Mouse (Mus musculus) bone marrow macrophage, adult 2 months (primary cell): ENCODE results near the gene Col8a2.

ENCODE experiments used
- CTCF ChIP-seq: IDR thresholded peaks from 2 replicates; pipeline ENCODE4 v1.5.1; 2012; ENCODE audit warnings: low read depth, mild to moderate bottlenecking, low read length, moderate library complexity
- POLR2A ChIP-seq: IDR thresholded peaks from 2 replicates; pipeline ENCODE4 v1.6.1; 2012; ENCODE audit warnings: mild to moderate bottlenecking, low read depth, low read length, borderline replicate concordance

GRCm38 (mm10) chr4:126283582-126283981 lies 3.0 kb upstream of the Col8a2 start:
- TF ChIP-seq CTCF: no peak
- no peak for TF ChIP-seq POLR2A
